Mouse (Mus musculus): ENCODE data around the gene Sumf1.

DNA sequence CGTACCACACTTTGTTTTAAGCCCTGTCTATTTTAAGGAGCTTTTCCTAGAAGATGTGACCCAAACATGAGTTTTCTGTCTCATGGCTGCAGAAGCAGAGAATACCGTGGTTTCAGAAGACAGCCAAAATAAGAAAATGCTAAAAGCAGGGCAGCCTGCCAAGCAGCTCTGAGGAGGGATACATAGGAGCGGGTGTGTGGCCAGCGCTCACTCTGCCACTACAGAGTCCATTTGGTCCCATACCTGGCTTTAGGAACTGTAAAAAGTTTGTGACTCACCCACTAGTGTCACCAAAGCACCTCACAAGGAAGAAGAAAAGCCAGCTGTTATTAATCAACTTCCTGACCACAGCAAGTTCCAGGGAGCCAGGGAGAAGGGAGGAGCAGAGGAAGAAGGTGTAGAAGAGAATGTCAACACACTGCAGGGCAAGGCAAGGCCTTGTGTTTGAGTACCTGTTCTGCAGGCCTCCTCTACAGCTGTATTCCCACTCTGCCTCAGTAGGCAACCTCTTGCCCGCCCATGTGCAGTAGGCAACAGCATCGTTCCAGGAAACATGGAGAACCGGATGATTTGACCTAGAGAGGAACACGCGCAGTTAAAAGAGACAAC is 32.6 kb downstream of the Sumf1 start:
- TF ChIP-seq ELF1 (IDR thresholded peaks at IDR 0.05; ENCODE audit: low read depth, low read length) (no peak), USF2 (conservative IDR thresholded peaks at IDR 0.05; ENCODE audit: low read depth, low read length) (no peak), SMC3 (IDR thresholded peaks at IDR 0.05; ENCODE audit: low read depth, low read length) (no peak), POLR2A (IDR thresholded peaks at IDR 0.05; ENCODE audit: low read depth, low read length) (no peak)

Measured in CH12.LX (cell line).